Mouse (Mus musculus): ENCODE measurements around the gene Cish. TPM values are rescaled to one million over a fixed set of nuclear protein-coding genes. Genes with fewer than 3 reads are reported as not detected.

The Cish gene
- total RNA-seq (2023), result under 1 TPM; 0.62 to 0.81 TPM

DNA sequence AAGGTAGTCTGAATTCAATTTTAAA lies at the start of gene Cish:
Cish (plus strand) TSS at position 11 of the 25 bp plus-strand sequence.

GRCm38 (mm10) chr9:107289211-107290076 lies 6.4 kb upstream of the Cish start, which contains the start of gene Mapkapk3:
Gene Mapkapk3 (minus strand): TSS chr9:107289877.

GRCm38 (mm10) chr9:107338172-107338883 lies 42.5 kb downstream of the Cish start, which contains the start of gene Hemk1:
Gene Hemk1 (minus strand): TSS chr9:107338350.

DNA sequence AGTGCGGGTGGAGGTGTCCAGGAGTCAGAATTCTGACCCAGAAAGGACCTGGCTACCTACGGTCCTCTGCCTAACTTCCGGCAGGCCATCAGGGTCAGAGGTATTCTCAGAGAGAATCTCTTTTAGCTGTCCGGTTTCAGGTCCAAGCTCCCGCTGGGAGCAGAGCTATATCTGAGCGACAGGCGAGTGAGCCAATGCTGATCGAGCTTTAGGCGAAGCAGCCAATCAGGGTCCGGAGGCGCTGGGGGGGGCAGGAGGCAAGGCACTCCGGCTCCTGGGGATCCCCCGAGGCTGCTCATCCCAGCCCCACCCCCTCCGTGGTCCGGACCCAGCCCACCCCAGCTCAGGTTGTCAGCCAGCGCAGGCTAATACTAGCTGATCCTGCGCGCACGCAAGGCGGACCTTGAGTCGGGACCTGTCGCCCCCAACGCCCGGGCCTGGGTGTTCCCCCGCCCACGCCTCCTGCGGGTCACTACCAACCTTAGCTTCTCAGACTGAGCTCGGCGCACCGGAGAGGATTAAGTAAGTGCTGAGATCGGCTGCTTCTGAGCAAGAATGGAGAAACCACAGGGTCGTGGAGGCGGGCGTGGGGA lies 44.5 kb downstream of the Cish start, which contains the start of gene 6430571L13Rik:
6430571L13Rik (plus strand) TSS at position 336 of the 593 bp plus-strand sequence.

Other genes with a start within 250 kb of the Cish start
- not detected for gene Dock3, start 64.1 kb upstream of the Cish start, total RNA-seq (2023)
- gene Mapkapk3, start 6.1 kb upstream of the Cish start, total RNA-seq (2023), result 10 to 100 TPM; 28.7 to 33.4 TPM
- 10 to 100 TPM; 16.3 to 17.7 TPM for gene Hemk1, start 42.3 kb downstream of the Cish start, total RNA-seq (2023)
- gene 6430571L13Rik, start 44.6 kb downstream of the Cish start, total RNA-seq (2023), result 1 to 10 TPM in 1 of 2 experiments, under 1 TPM in 1; 0.42 to 1.3 TPM
- gene Cacna2d2, start 103.6 kb downstream of the Cish start, total RNA-seq (2023), result 1 to 10 TPM in 1 of 2 experiments, under 1 TPM in 1; 0.74 to 1.8 TPM
- 10 to 100 TPM; 28.2 to 28.8 TPM for gene Tmem115, start 237.9 kb downstream of the Cish start, total RNA-seq (2023)
- 10 to 100 TPM; 20.0 to 20.6 TPM for gene Cyb561d2, start 246.2 kb downstream of the Cish start, total RNA-seq (2023)
- gene Nprl2, start 246.2 kb downstream of the Cish start, total RNA-seq (2023), result 10 to 100 TPM; 31.8 to 32.7 TPM

Measured in B cell, adult 67 days (primary cell).